Mouse (Mus musculus) forebrain, embryonic 16.5 days (tissue): Measurements from ENCODE around the gene Micu1. TPM values are rescaled to one million over a fixed set of nuclear protein-coding genes. Genes with fewer than 3 reads are reported as not detected.

Experiments used
- ATAC-seq: fragments of 200-750 bp; cut with Nextera tagmentation; 2 replicates; pipeline ENCODE4 v1.8.0; 2017; ENCODE audit warnings: mild to moderate bottlenecking, moderate library complexity
- H3K27ac ChIP-seq: fragments of 300-500 bp; sonication (generic); 2 replicates; pipeline ENCODE4 v1.5.1; 2014; ENCODE audit warnings: low read length, control low read depth
- H3K27me3 ChIP-seq: fragments of 300-500 bp; sonication (generic); replicated peaks from 2 replicates; pipeline ENCODE4 v1.6.1; 2014; ENCODE audit warnings: low read length; ENCODE audit not compliant: control insufficient read depth, insufficient read depth
- H3K36me3 ChIP-seq: fragments of 300-500 bp; sonication (generic); 2 replicates; pipeline ENCODE4 v1.6.1; 2014; ENCODE audit not compliant: control insufficient read depth, insufficient read depth
- H3K4me1 ChIP-seq: fragments of 300-500 bp; sonication (generic); replicated peaks from 2 replicates; pipeline ENCODE4 v1.6.1; 2014; ENCODE audit warnings: low read length; ENCODE audit not compliant: control insufficient read depth, insufficient read depth
- H3K4me2 ChIP-seq: fragments of 300-500 bp; sonication (generic); 2 replicates; pipeline ENCODE4 v1.6.1; 2014; ENCODE audit warnings: mild to moderate bottlenecking, low read length, control low read depth
- H3K4me3 ChIP-seq: fragments of 300-500 bp; sonication (generic); replicated peaks from 2 replicates; pipeline ENCODE4 v1.5.1; 2014; ENCODE audit warnings: mild to moderate bottlenecking, low read length, control low read depth
- H3K9ac ChIP-seq: fragments of 300-500 bp; sonication (generic); replicated peaks from 2 replicates; pipeline ENCODE4 v1.6.1; 2014; ENCODE audit warnings: low read depth, low read length, control low read depth
- H3K9me3 ChIP-seq: fragments of 300-500 bp; sonication (generic); 2 replicates; pipeline ENCODE4 v1.6.1; 2016; ENCODE audit warnings: low read length; ENCODE audit not compliant: control insufficient read depth
- WGBS: fragments of 180-500 bp; shearing (Covaris S2); extraction: QIAGEN DNeasy Blood & Tissue Kit; methylation state at CpG from one replicate; pipeline ENCODE4 v1.1.7; 2014; 5-methylcytosine and 5-hydroxymethylcytosine counted together
- polyA plus RNA-seq: library from polyadenylated mRNA; unstranded; fragments of >200 nt; fragmentation: Nextera tagmentation; extraction: Ambion mirVana; gene quantifications from 2 replicates; pipeline ENCODE4 v1.2.1, GENCODE M21; 2015

Gene Micu1
- polyA plus RNA-seq, 1 experiment from 2014 or later: 76.0 TPM

DNA sequence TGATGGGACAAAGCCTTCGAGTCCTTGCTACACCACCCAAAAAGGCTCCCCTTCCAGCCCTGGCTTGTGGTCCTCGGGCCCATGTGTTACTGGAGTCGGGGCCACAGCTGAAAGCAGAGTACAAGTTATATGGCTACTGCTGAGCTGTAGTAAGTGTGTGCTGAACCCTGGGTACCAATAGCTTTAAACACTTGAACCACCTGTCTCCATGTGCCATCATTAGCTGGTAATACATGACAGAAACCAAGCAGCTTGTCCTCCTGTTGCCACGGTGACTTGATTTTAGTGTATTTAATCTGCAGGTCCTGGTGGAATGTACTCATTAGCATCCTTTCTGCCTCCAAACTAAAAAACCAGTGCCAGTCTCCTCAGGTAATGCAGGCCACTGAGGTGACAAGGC is 106.4 kb downstream of the Micu1 start:
- Histone ChIP-seq H3K36me3 (no peaks in the 10 kb centered on the region), H3K4me2 (no peak overlapping the region), H3K27me3 (no peaks in the 10 kb centered on the region), H3K4me1 (peaks cover 7% of the 10 kb centered on the region; the same call in 1 of the 2 replicates), H3K27ac (no peak overlapping the region), H3K4me3 (no peak overlapping the region), H3K9me3 (no peaks in the 10 kb centered on the region), H3K9ac (no peak overlapping the region)
- ATAC-seq: no peak
- 88% methylated on average over 4 of the region's 4 CpGs for WGBS

DNA sequence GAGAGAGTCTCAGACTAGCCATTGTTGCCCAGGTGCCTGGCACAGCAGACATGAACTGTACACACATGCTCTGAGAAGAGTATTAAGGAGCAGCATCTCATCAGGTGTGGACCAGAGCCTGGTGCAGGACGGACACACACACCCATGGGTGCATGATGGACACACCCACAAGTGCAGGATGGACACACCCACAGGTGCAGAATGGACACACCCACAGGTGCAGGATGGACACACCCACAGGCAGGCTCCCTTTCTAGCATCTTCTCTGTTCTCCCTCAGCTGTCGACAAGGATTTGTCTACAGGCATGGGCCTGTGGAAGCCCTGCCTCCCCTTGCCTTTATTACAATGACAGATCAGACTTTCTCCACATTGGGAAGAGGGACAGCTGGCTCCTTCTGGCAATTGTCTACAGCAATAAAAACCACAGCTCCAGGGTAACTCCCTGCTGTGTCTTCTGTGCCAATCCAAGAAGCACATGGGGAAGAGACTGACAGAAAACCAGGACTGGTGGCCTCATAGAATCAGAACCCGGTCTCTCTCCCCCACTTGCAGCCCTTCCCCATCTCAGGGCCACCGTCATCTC is 107.8 kb downstream of the Micu1 start:
- no peaks in the 10 kb centered on the region for H3K9me3 ChIP-seq
- no peaks in the 10 kb centered on the region for H3K36me3 ChIP-seq
- no peak overlapping the region for H3K4me3 ChIP-seq
- no peak overlapping the region for H3K4me2 ChIP-seq
- H3K27ac ChIP-seq: no peak overlapping the region
- WGBS: 86% methylated on average over 4 of the region's 4 CpGs
- H3K9ac ChIP-seq: no peak overlapping the region
- no peak for ATAC-seq
- H3K4me1 ChIP-seq: peaks cover 7% of the 10 kb centered on the region; the same call in 1 of the 2 replicates
- no peaks in the 10 kb centered on the region for H3K27me3 ChIP-seq

DNA sequence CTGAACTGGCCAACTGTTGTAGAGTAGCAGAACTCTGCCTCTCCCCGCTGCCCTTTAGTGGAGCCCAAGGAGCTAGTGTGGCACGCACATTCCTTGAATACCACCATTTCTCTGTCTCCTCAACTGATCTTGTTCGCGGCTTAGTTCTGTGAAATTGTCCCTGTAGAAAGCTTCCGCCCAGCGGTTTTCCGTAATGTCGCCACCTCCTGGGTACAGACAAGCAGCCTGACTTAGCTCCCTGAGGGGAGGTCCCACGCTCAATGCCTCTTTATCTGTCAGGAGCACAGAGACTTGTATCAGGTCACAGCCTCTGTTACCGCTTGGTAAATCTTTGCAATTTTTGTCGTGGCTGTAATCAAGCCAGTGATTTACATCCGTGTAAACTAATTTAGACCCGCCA is 110.7 kb downstream of the Micu1 start:
- H3K27me3 ChIP-seq: no peaks in the 10 kb centered on the region
- H3K27ac ChIP-seq: no peak overlapping the region
- no peaks in the 10 kb centered on the region for H3K9me3 ChIP-seq
- peaks cover 10% of the 10 kb centered on the region; the same call in 1 of the 2 replicates for H3K4me1 ChIP-seq
- H3K9ac ChIP-seq: 0 out of 2 replicates have a peak overlapping the region, but pooled peaks have one; percentile 24
- H3K36me3 ChIP-seq: no peaks in the 10 kb centered on the region
- peak; percentile 19; the same call in 1 of the 2 replicates for ATAC-seq
- WGBS: 28% methylated on average over 13 of the region's 13 CpGs
- no peak overlapping the region for H3K4me3 ChIP-seq
- H3K4me2 ChIP-seq: no peak overlapping the region

GRCm38 (mm10) chr10:59813759-59814158 is 111.5 kb downstream of the Micu1 start:
- no peaks in the 10 kb centered on the region for H3K27me3 ChIP-seq
- H3K36me3 ChIP-seq: no peaks in the 10 kb centered on the region
- H3K27ac ChIP-seq: no peak overlapping the region
- H3K4me1 ChIP-seq: peaks cover 10% of the 10 kb centered on the region; the same call in 1 of the 2 replicates
- no peaks in the 10 kb centered on the region for H3K9me3 ChIP-seq
- H3K4me2 ChIP-seq: no peak overlapping the region
- H3K9ac ChIP-seq: no peak overlapping the region
- 76% methylated on average over 9 of the region's 9 CpGs for WGBS
- H3K4me3 ChIP-seq: no peak overlapping the region
- ATAC-seq: no peak

DNA sequence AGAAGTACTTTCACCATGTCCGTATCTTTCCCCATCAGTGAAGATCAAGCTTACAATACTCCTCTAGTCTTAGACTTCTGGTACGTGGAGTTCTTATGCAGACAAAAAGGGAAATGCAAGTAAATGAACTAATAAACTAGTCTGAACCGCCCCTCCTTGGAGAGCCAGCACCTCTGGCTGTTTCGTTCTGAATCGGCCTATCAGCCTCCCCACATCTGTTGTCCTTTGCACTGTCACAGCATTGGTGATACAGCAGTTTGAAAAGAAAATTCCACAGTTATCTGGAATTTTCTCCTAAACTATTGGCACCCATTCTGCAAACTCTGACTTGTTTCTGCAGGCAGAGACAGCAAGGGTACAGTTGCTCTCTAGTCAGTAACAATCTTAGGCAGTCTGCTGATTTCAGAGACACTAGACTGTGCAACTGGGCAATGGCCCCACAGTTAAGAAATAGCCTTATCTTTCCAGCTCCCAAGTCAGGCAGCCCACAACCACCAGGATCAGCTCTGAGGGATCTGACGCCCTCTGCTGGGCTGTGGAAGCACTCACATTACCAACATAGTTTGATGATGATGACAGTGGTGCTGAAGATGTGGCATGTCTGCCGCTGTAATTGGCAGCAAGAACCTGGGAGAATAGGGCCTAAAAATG is 112.4 kb downstream of the Micu1 start:
- 77% methylated on average over 7 of the region's 7 CpGs for WGBS
- no peak for ATAC-seq
- H3K9ac ChIP-seq: no peak overlapping the region
- H3K4me3 ChIP-seq: no peak overlapping the region
- no peaks in the 10 kb centered on the region for H3K9me3 ChIP-seq
- no peak overlapping the region for H3K4me2 ChIP-seq
- H3K27ac ChIP-seq: no peak overlapping the region
- no peaks in the 10 kb centered on the region for H3K36me3 ChIP-seq
- peaks cover 10% of the 10 kb centered on the region; the same call in 1 of the 2 replicates for H3K4me1 ChIP-seq
- H3K27me3 ChIP-seq: no peaks in the 10 kb centered on the region

DNA sequence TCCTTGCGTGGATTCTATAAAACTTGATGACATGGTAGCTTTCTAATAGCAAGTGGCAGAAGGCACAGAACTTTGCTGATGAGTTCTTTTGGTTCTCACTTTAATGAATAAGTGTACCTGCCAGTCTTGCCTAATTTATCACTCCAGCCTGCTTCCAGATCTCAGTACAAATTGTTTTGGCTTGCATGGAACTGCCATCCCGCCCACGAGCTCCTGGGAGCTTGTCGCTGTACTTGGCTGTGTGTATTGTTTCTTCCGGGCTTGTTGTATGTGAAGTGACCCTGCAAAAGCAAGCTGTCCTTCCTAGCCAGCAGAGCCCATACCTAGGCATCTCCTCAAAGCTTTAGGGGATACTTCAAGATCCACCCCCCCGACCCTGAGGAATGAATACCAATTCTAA is 114.3 kb downstream of the Micu1 start:
- H3K27ac ChIP-seq: no peak overlapping the region
- WGBS: 66% methylated on average over 6 of the region's 6 CpGs
- no peak overlapping the region for H3K9ac ChIP-seq
- H3K4me3 ChIP-seq: no peak overlapping the region
- no peaks in the 10 kb centered on the region for H3K27me3 ChIP-seq
- no peak for ATAC-seq
- no peaks in the 10 kb centered on the region for H3K9me3 ChIP-seq
- no peak overlapping the region for H3K4me2 ChIP-seq
- no peaks in the 10 kb centered on the region for H3K36me3 ChIP-seq
- H3K4me1 ChIP-seq: peaks cover 10% of the 10 kb centered on the region; the same call in 1 of the 2 replicates

DNA sequence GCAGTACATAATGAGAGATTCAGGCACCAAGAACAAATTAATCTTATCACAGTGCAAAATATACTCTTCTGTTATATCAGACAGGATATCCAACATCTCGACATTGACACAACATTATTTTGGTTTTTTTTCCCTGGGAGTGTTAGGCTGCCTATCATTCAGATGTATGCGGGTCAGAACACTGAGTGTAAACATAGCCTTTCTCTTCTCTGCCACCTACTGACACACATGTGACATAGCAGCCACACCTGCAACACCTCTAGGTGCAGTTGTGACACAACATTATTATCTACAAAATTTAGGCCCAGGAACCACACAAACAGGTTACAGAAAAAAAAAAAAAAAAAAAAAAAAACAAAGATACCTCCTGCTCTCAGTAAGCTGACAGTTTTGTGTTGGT is 115.3 kb downstream of the Micu1 start:
- Histone ChIP-seq H3K27me3 (no peaks in the 10 kb centered on the region), H3K36me3 (no peaks in the 10 kb centered on the region), H3K9me3 (no peaks in the 10 kb centered on the region), H3K4me3 (no peak overlapping the region), H3K4me1 (peaks cover 10% of the 10 kb centered on the region; the same call in 1 of the 2 replicates), H3K9ac (no peak overlapping the region), H3K27ac (no peak overlapping the region), H3K4me2 (no peak overlapping the region)
- ATAC-seq: peak; percentile 37; the same call in 1 of the 2 replicates
- 25% methylated on average over 2 of the region's 2 CpGs for WGBS

- Histone ChIP-seq H3K27me3 (no peaks in the 10 kb centered on the region), H3K4me2 (no peak overlapping the region), H3K36me3 (no peaks in the 10 kb centered on the region), H3K27ac (no peak overlapping the region), H3K4me1 (peaks cover 5% of the 10 kb centered on the region; the same call in 1 of the 2 replicates), H3K9ac (no peak overlapping the region), H3K4me3 (no peak overlapping the region), H3K9me3 (no peaks in the 10 kb centered on the region)
- ATAC-seq: no peak
- 79% methylated on average over 8 of the region's 8 CpGs for WGBS
Observed at GRCm38 (mm10) chr10:59817991-59818390, 115.7 kb downstream of the Micu1 start.

DNA sequence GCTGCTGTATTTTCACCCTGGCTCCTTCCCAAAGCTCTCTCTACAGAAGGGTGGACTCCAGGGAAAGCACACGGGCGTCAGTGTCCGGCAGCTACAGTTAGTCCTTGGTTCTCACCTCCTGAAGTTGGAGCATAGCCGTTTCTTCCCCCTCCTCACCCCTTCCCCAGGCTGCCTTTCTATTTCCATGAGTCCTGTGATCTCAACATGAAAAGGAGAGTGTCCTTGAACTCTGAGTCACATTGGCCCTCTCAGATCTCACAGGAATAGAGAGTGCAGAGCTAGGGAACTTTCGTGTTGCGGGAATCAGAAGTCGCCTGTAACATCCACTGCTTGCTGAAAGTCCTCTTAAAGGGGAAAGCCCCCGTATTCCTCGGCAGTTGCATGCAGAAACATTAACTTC is 116.9 kb downstream of the Micu1 start:
- ATAC-seq: no peak
- Histone ChIP-seq H3K4me3 (no peak overlapping the region), H3K4me1 (peaks cover 3% of the 10 kb centered on the region; the same call in 1 of the 2 replicates), H3K27ac (no peak overlapping the region), H3K9ac (no peak overlapping the region), H3K4me2 (no peak overlapping the region), H3K9me3 (no peaks in the 10 kb centered on the region), H3K36me3 (no peaks in the 10 kb centered on the region), H3K27me3 (no peaks in the 10 kb centered on the region)
- 82% methylated on average over 9 of the region's 9 CpGs for WGBS
